Mouse (Mus musculus) midbrain, embryonic 15.5 days (tissue): Measurements from ENCODE around the gene Arl15. TPM values are rescaled to one million over a fixed set of nuclear protein-coding genes. Genes with fewer than 3 reads are reported as not detected.

Experiments used
- ATAC-seq: fragments of 200-750 bp; cut with Nextera tagmentation; replicated peaks from 2 replicates; pipeline ENCODE4 v1.8.0; 2017; ENCODE audit warnings: moderate TSS enrichment
- H3K27ac ChIP-seq: fragments of 300-500 bp; sonication (generic); 2 replicates; pipeline ENCODE4 v1.5.1; 2015; ENCODE audit warnings: mild to moderate bottlenecking, inconsistent platforms
- H3K27me3 ChIP-seq: fragments of 300-500 bp; sonication (generic); replicated peaks from 2 replicates; pipeline ENCODE4 v1.6.1; 2015; ENCODE audit warnings: inconsistent platforms
- H3K36me3 ChIP-seq: fragments of 300-500 bp; sonication (generic); replicated peaks from 2 replicates; pipeline ENCODE4 v1.6.1; 2015; ENCODE audit warnings: inconsistent platforms
- H3K4me1 ChIP-seq: fragments of 300-500 bp; sonication (generic); 2 replicates; pipeline ENCODE4 v1.6.1; 2015; ENCODE audit warnings: inconsistent platforms
- H3K4me2 ChIP-seq: fragments of 300-500 bp; sonication (generic); 2 replicates; pipeline ENCODE4 v1.6.1; 2015; ENCODE audit warnings: inconsistent platforms, mild to moderate bottlenecking, moderate library complexity
- H3K4me3 ChIP-seq: fragments of 300-500 bp; sonication (generic); 2 replicates; pipeline ENCODE4 v1.5.1; 2015; ENCODE audit warnings: mild to moderate bottlenecking, inconsistent platforms
- H3K9ac ChIP-seq: fragments of 300-500 bp; sonication (generic); 2 replicates; pipeline ENCODE4 v1.6.1; 2015; ENCODE audit warnings: mild to moderate bottlenecking, inconsistent platforms
- H3K9me3 ChIP-seq: fragments of 300-500 bp; sonication (generic); 2 replicates; pipeline ENCODE4 v1.6.1; 2016; ENCODE audit warnings: inconsistent platforms
- WGBS: fragments of 180-500 bp; shearing (Covaris S2); methylation state at CpG from one replicate; pipeline ENCODE4 v1.1.7; 2015; ENCODE audit warnings: mixed read lengths; 5-methylcytosine and 5-hydroxymethylcytosine counted together
- polyA plus RNA-seq: library from polyadenylated mRNA; unstranded; fragments of >200 nt; fragmentation: Nextera tagmentation; extraction: Ambion mirVana; gene quantifications from 2 replicates; pipeline ENCODE4 v1.2.1, GENCODE M21; 2015

Arl15 gene
- polyA plus RNA-seq, 1 experiment from 2014 or later: 18.5 TPM

GRCm38 (mm10) chr13:114142826-114143225, 348.5 kb downstream of the Arl15 start:
- no peak overlapping the region for H3K27ac ChIP-seq
- no peaks in the 10 kb centered on the region for H3K27me3 ChIP-seq
- no peak overlapping the region for H3K4me3 ChIP-seq
- WGBS: 83% methylated on average over 8 of the region's 8 CpGs
- no peak overlapping the region for H3K9ac ChIP-seq
- ATAC-seq: no peak
- no peak overlapping the region for H3K4me2 ChIP-seq
- 0 out of 2 replicates have a peak, but pooled peaks cover 4% of the 10 kb centered on the region for H3K4me1 ChIP-seq
- H3K9me3 ChIP-seq: no peaks in the 10 kb centered on the region
- H3K36me3 ChIP-seq: no peaks in the 10 kb centered on the region

- 79% methylated on average over 1 of the region's 1 CpGs for WGBS
- no peaks in the 10 kb centered on the region for H3K27me3 ChIP-seq
- H3K27ac ChIP-seq: no peak overlapping the region
- H3K4me2 ChIP-seq: no peak overlapping the region
- H3K9me3 ChIP-seq: no peaks in the 10 kb centered on the region
- H3K4me3 ChIP-seq: no peak overlapping the region
- H3K9ac ChIP-seq: no peak overlapping the region
- H3K4me1 ChIP-seq: 0 out of 2 replicates have a peak, but pooled peaks cover 4% of the 10 kb centered on the region
- H3K36me3 ChIP-seq: no peaks in the 10 kb centered on the region
- ATAC-seq: no peak
Measured at GRCm38 (mm10) chr13:114143247-114143646, 348.9 kb downstream of the Arl15 start.

GRCm38 (mm10) chr13:114144052-114145046, 350.0 kb downstream of the Arl15 start:
- no peak overlapping the region for H3K4me2 ChIP-seq

GRCm38 (mm10) chr13:114145249-114145648, 350.9 kb downstream of the Arl15 start:
- Histone ChIP-seq H3K4me1 (no peaks in the 10 kb centered on the region), H3K27ac (no peak overlapping the region), H3K36me3 (no peaks in the 10 kb centered on the region), H3K4me3 (no peak overlapping the region), H3K9ac (no peak overlapping the region), H3K27me3 (no peaks in the 10 kb centered on the region), H3K4me2 (no peak overlapping the region), H3K9me3 (no peaks in the 10 kb centered on the region)
- 85% methylated on average over 8 of the region's 8 CpGs for WGBS
- ATAC-seq: no peak

More at GRCm38 (mm10) chr13:114144052-114145046, 350.0 kb downstream of the Arl15 start:
- Histone ChIP-seq H3K36me3 (no peaks in the 10 kb centered on the region), H3K27ac (no peak overlapping the region), H3K9me3 (no peaks in the 10 kb centered on the region), H3K27me3 (no peaks in the 10 kb centered on the region), H3K9ac (no peak overlapping the region), H3K4me1 (0 out of 2 replicates have a peak, but pooled peaks cover 2% of the 10 kb centered on the region), H3K4me3 (no peak overlapping the region)
- no peak for ATAC-seq
- WGBS: 55% methylated on average over 15 of the region's 15 CpGs

GRCm38 (mm10) chr13:114150856-114151697, 356.8 kb downstream of the Arl15 start:
- Histone ChIP-seq H3K27me3 (no peaks in the 10 kb centered on the region), H3K9me3 (no peaks in the 10 kb centered on the region), H3K4me1 (no peaks in the 10 kb centered on the region), H3K4me3 (no peak overlapping the region), H3K36me3 (no peaks in the 10 kb centered on the region), H3K9ac (no peak overlapping the region), H3K27ac (no peak overlapping the region), H3K4me2 (no peak overlapping the region)
- WGBS: 93% methylated on average over 16 of the region's 16 CpGs
- no peak for ATAC-seq

GRCm38 (mm10) chr13:114151698-114152069, 357.4 kb downstream of the Arl15 start:
- no peak overlapping the region for H3K4me2 ChIP-seq
- H3K4me1 ChIP-seq: no peaks in the 10 kb centered on the region
- H3K27ac ChIP-seq: no peak overlapping the region
- no peak overlapping the region for H3K4me3 ChIP-seq
- no peak for ATAC-seq
- 85% methylated on average over 10 of the region's 10 CpGs for WGBS
- no peak overlapping the region for H3K9ac ChIP-seq
- no peaks in the 10 kb centered on the region for H3K36me3 ChIP-seq
- no peaks in the 10 kb centered on the region for H3K27me3 ChIP-seq
- no peaks in the 10 kb centered on the region for H3K9me3 ChIP-seq

GRCm38 (mm10) chr13:114156689-114157088, 362.4 kb downstream of the Arl15 start:
- WGBS: 40% methylated on average over 12 of the region's 12 CpGs
- no peaks in the 10 kb centered on the region for H3K4me1 ChIP-seq
- ATAC-seq: no peak

GRCm38 (mm10) chr13:114158111-114158730, 363.9 kb downstream of the Arl15 start:
- no peak overlapping the region for H3K27ac ChIP-seq
- no peaks in the 10 kb centered on the region for H3K27me3 ChIP-seq
- no peak overlapping the region for H3K9ac ChIP-seq
- no peaks in the 10 kb centered on the region for H3K9me3 ChIP-seq
- no peaks in the 10 kb centered on the region for H3K4me1 ChIP-seq
- 78% methylated on average over 9 of the region's 9 CpGs for WGBS
- no peak for ATAC-seq
- no peak overlapping the region for H3K4me3 ChIP-seq
- no peaks in the 10 kb centered on the region for H3K36me3 ChIP-seq
- no peak overlapping the region for H3K4me2 ChIP-seq

More at GRCm38 (mm10) chr13:114156689-114157088, 362.4 kb downstream of the Arl15 start:
- no peaks in the 10 kb centered on the region for H3K36me3 ChIP-seq
- no peaks in the 10 kb centered on the region for H3K27me3 ChIP-seq
- H3K9ac ChIP-seq: no peak overlapping the region
- no peak overlapping the region for H3K4me3 ChIP-seq
- H3K4me2 ChIP-seq: no peak overlapping the region
- H3K9me3 ChIP-seq: no peaks in the 10 kb centered on the region
- no peak overlapping the region for H3K27ac ChIP-seq

- no peak overlapping the region for H3K27ac ChIP-seq
- no peaks in the 10 kb centered on the region for H3K4me1 ChIP-seq
- H3K36me3 ChIP-seq: no peaks in the 10 kb centered on the region
- no peaks in the 10 kb centered on the region for H3K27me3 ChIP-seq
- no peak for ATAC-seq
- no peak overlapping the region for H3K4me3 ChIP-seq
- no peaks in the 10 kb centered on the region for H3K9me3 ChIP-seq
- H3K9ac ChIP-seq: no peak overlapping the region
- H3K4me2 ChIP-seq: no peak overlapping the region
- 77% methylated on average over 13 of the region's 13 CpGs for WGBS
Measured at GRCm38 (mm10) chr13:114159634-114160391, 365.5 kb downstream of the Arl15 start.

- Histone ChIP-seq H3K36me3 (no peaks in the 10 kb centered on the region), H3K4me2 (no peak overlapping the region), H3K4me3 (no peak overlapping the region), H3K9me3 (no peaks in the 10 kb centered on the region), H3K9ac (no peak overlapping the region), H3K27me3 (no peaks in the 10 kb centered on the region), H3K27ac (no peak overlapping the region), H3K4me1 (no peaks in the 10 kb centered on the region)
- WGBS: 75% methylated on average over 4 of the region's 4 CpGs
- ATAC-seq: no peak
Measured at GRCm38 (mm10) chr13:114162753-114163152, 368.4 kb downstream of the Arl15 start.

GRCm38 (mm10) chr13:114165616-114166015, 371.3 kb downstream of the Arl15 start:
- no peaks in the 10 kb centered on the region for H3K36me3 ChIP-seq
- H3K9me3 ChIP-seq: no peaks in the 10 kb centered on the region
- no peak overlapping the region for H3K4me2 ChIP-seq
- H3K27me3 ChIP-seq: no peaks in the 10 kb centered on the region
- 82% methylated on average over 7 of the region's 7 CpGs for WGBS
- H3K4me1 ChIP-seq: no peaks in the 10 kb centered on the region
- H3K4me3 ChIP-seq: no peak overlapping the region
- ATAC-seq: no peak
- no peak overlapping the region for H3K9ac ChIP-seq
- no peak overlapping the region for H3K27ac ChIP-seq
